Mouse (Mus musculus) cerebellum, adult 2 months (tissue): ENCODE results near the gene Atg7. TPM values are rescaled to one million over a fixed set of nuclear protein-coding genes. Genes with fewer than 3 reads are reported as not detected.
A peak's percentile ranks its signal among the peaks of the same experiment; 100 is the strongest.

Source experiments
- DNase-seq, 2 experiments: peaks; one replicate each; pipeline ENCODE4 v3.0.0; 2021
- H3K27ac ChIP-seq: fragments of 200-500 bp; 2 replicates; pipeline ENCODE4 v1.5.1; 2012; ENCODE audit warnings: low read length, control low read depth, inconsistent platforms; ENCODE audit not compliant: insufficient read depth
- H3K27me3 ChIP-seq: fragments of 200-500 bp; 2 replicates; pipeline ENCODE4 v1.6.1; 2012; ENCODE audit warnings: inconsistent platforms, mild to moderate bottlenecking, low read length, moderate library complexity; ENCODE audit not compliant: control insufficient read depth, insufficient read depth
- H3K4me1 ChIP-seq: fragments of 200-500 bp; 2 replicates; pipeline ENCODE4 v1.6.1; 2011; ENCODE audit warnings: low read length; ENCODE audit not compliant: control insufficient read depth, insufficient read depth
- H3K4me3 ChIP-seq: fragments of 200-500 bp; replicated peaks from 2 replicates; pipeline ENCODE3; 2011; ENCODE audit warnings: mild to moderate bottlenecking, low read depth, low read length, control low read depth; ENCODE audit not compliant: insufficient read depth
- CTCF ChIP-seq: fragments of 200-500 bp; IDR thresholded peaks from 2 replicates; pipeline ENCODE4 v1.5.1; 2011; ENCODE audit warnings: low read depth, mild to moderate bottlenecking, control low read depth, low read length, moderate library complexity, borderline replicate concordance; ENCODE audit not compliant: insufficient read depth
- POLR2A ChIP-seq: fragments of 200-500 bp; IDR thresholded peaks from 2 replicates; pipeline ENCODE4 v1.6.1; 2011; ENCODE audit warnings: low read length, control low read depth, borderline replicate concordance; ENCODE audit not compliant: insufficient read depth
- WGBS: fragments of 180-500 bp; shearing (Covaris S2); methylation state at CpG from one replicate; pipeline ENCODE4 v1.1.7; 2018; 5-methylcytosine and 5-hydroxymethylcytosine counted together
- polyA plus RNA-seq: library from polyadenylated mRNA; depleted of rRNA; stranded (reverse); fragments of >200 nt; gene quantifications from 2 replicates; pipeline ENCODE4 v1.2.3, GENCODE M21; 2012

Gene Atg7
- polyA plus RNA-seq, 1 experiment: 22.2 TPM

DNA sequence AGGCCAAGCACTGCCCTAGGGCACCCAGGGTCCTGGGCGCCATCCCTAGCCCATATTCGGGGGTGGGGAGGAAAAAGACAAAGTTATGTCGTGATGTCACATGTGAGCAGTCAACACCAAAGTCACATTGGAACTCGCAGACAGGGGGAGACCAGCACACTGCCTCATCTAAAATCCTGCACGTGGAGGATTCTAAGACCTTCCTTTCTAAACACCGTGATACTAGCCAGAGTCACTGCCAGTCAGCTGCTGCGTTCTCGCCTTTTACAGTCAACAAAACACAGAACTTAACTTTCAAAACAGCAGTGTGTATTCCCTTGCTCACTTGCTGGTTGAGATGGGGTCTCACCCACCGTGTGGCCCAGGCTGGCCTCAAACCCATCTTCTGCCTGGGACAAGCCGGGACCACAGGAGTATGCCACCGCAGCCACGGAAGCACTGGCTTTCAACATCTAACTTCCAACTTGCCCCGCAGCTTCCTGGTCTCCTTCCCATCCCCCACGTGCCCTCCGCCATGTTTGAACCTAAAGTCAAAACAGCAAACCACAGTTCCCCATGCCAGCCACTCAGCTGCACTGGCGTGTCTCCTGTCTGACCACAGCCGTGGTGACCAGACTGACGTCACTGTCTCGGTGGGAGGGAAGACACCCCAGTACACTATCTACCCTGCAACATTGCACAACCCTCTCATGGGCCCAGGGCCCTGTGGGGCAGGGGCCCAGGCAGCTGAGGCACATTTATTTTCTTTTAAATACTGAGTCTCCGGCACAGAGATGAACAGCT is 250.7 kb downstream of the Atg7 start:
- Histone ChIP-seq H3K4me1 (peaks cover 24% of the 10 kb centered on the region), H3K4me3 (no peak overlapping the region), H3K27ac (no peak overlapping the region), H3K27me3 (no peaks in the 10 kb centered on the region)
- no peak for DNase-seq
- TF ChIP-seq CTCF (no peak), POLR2A (no peak)
- 65% methylated on average over 20 of the region's 20 CpGs for WGBS

DNA sequence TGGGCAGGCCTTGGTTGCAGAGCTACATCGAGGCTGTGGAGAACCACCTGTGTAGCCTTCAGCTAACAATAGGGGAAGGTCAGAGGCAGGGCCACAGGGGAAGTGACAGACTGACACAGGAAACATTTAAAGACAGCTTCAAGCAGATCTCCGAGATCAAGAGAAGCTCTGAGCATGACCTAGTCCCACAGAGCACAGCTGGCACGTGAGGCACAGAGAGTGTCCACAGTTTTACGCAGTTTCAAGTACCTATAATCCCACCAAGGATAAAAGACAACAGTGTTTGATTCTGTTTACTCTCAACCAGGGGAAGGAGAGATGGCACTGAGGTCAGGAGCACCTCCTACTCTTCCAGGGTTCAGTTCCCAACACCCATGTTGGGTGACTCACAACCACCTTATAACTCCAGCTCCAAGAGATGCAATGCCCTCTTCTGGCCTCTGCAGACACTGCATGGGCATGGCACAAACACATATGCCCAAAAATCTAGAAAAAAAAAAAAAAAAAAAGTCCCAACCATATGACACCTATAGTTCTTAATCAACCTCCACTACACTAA is 251.7 kb downstream of the Atg7 start:
- H3K4me1 ChIP-seq: peaks cover 20% of the 10 kb centered on the region
- no peak overlapping the region for H3K4me3 ChIP-seq
- no peak overlapping the region for H3K27ac ChIP-seq
- H3K27me3 ChIP-seq: no peaks in the 10 kb centered on the region
- no peak for TF ChIP-seq CTCF
- no peak for TF ChIP-seq POLR2A
- DNase-seq: no peak
- 80% methylated on average over 4 of the region's 4 CpGs for WGBS

DNA sequence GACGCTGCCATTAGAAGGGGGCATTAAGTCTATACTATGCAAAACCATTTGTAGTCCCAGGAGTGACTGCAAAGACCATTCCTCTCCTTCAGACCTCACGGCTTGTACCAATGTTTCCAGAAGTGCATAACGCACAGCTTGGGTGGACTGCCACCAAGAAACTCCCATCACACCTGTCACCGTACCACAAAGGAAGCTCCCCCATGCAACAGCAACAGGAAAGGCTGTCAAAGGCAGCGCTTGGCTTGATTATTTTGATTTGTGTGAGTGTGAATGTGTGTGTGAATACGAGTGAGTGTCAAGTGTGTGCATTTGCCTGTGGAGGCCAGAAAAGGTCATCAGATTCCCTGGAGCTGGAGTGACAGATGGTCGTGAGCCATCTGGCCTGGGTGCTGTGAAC is 252.3 kb downstream of the Atg7 start:
- DNase-seq: no peak
- no peak for TF ChIP-seq POLR2A
- no peak for TF ChIP-seq CTCF
- Histone ChIP-seq H3K4me3 (no peak overlapping the region), H3K27ac (no peak overlapping the region), H3K27me3 (no peaks in the 10 kb centered on the region), H3K4me1 (peaks cover 17% of the 10 kb centered on the region)
- 90% methylated on average over 7 of the region's 7 CpGs for WGBS

DNA sequence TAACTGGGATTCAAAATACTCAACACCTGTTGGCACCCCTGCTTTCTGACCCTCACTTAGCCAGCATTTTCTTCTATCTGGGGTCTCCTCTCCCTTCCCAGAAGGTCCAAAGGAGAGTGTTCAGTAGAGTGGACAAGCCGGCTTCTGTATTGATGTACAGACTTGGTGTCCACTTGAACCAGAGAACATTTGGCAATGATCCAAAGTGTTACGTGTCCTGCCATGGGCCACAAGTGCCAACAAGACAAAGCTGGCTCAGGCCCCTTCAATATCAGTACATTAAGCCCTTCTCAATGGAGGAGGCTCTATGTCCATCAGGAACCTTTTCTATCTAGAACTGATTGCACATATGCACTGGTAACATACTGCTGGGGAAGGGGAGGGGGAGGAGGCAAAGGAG is 253.4 kb downstream of the Atg7 start:
- no peaks in the 10 kb centered on the region for H3K27me3 ChIP-seq
- WGBS: 36% methylated on average over 2 of the region's 2 CpGs
- no peak overlapping the region for H3K4me3 ChIP-seq
- H3K27ac ChIP-seq: no peak overlapping the region
- TF ChIP-seq CTCF (no peak), POLR2A (no peak)
- DNase-seq: no peak
- peaks cover 10% of the 10 kb centered on the region for H3K4me1 ChIP-seq

DNA sequence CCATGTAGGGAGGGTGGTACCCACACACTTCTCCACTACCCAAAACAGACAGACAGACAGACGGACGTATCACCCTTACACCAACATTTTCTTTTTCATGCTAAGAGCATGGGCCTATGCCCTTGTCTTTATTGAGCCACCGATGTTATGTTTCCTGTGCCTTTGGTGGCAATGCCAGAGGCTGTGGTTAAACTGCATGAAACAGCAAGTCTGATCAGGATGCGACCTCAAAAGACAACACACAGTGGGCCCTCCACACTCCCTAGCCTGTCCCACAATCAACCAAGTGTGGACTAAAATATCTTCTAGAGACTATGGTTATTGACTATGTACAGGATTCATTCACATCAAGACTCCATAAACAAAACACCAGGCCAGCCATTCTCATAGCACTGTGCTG is 256.1 kb downstream of the Atg7 start:
- no peak for TF ChIP-seq POLR2A
- DNase-seq: no peak
- H3K4me1 ChIP-seq: no peaks in the 10 kb centered on the region; the same call in 1 of the 2 replicates
- no peak overlapping the region for H3K27ac ChIP-seq
- H3K27me3 ChIP-seq: no peaks in the 10 kb centered on the region
- no peak overlapping the region for H3K4me3 ChIP-seq
- WGBS: 92% methylated on average over 4 of the region's 4 CpGs

DNA sequence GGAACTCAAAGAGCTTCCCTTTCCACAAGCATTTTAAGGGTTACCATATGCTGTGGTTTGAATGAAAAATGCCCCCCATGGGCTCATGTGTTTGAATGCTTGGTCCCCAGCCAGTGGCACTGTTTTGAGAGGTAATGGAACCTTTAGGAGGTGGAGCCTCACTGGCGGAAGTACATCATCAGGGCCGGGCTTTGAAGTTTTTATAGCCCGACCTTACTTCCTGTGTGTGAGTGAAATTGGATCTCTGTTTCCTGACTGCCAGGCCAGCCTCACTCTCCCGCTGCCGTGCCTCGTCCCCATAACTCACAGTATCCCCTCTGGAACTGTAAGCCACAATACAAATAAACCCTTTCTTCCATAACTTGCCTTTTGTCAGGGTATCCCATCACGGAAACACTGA is 256.8 kb downstream of the Atg7 start:
- 55% methylated on average over 7 of the region's 7 CpGs for WGBS
- no peak for DNase-seq
- Histone ChIP-seq H3K27me3 (no peaks in the 10 kb centered on the region), H3K4me1 (no peaks in the 10 kb centered on the region; the same call in 1 of the 2 replicates), H3K27ac (no peak overlapping the region), H3K4me3 (no peak overlapping the region)
- TF ChIP-seq POLR2A (no peak), CTCF (no peak)

DNA sequence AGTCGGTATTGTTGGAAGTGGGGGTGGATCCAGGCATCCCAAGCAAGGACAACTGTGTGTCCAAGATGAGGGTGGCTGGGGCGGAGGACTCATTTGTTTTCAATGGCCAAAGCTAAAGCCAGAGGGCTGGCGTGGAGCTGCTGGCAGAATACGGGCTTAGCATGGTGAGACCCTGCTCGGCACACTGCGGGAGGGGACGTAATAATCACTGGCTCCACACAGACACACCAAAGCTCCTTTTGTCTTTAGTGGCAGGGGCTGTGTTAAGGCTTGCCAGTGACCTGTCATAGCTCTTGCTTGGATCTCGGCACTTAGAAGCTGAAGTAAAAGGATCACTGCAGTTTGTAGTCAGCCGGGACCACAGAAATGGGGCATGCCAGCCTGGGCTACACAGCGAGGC is 257.3 kb downstream of the Atg7 start:
- no peaks in the 10 kb centered on the region for H3K27me3 ChIP-seq

DNA sequence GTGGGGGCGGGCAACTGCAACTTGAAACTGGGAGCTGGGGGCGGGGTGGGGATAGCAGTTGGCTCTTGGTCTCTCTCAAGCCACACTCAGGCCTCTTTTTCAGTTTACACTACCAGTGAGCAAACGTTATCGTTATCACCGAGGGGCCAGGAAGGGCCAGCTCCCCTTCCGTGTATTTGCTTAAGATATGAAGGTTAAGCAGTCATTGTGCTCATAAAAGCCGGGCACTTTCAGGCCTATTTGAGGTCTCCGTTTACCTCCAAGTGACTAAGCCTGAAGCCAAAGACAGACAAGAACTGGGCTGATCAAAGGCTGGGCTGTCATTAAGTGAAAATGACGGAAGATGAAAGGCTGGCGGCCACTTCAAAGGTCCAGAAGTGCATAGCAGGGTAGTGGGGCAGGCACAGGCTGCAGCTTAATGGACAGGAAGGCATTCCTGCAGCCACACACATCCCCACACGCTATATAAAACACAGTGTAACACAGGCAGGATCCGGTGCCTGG is 258.5 kb downstream of the Atg7 start:
- Histone ChIP-seq H3K27ac (no peak overlapping the region), H3K27me3 (no peaks in the 10 kb centered on the region), H3K4me1 (peaks cover 7% of the 10 kb centered on the region), H3K4me3 (no peak overlapping the region)
- TF ChIP-seq POLR2A (no peak), CTCF (no peak)
- 62% methylated on average over 12 of the region's 12 CpGs for WGBS
- no peak for DNase-seq

More for the DNA sequence above, 257.3 kb downstream of the Atg7 start:
- no peaks in the 10 kb centered on the region; the same call in 1 of the 2 replicates for H3K4me1 ChIP-seq
- DNase-seq: no peak
- no peak overlapping the region for H3K4me3 ChIP-seq
- 48% methylated on average over 10 of the region's 10 CpGs for WGBS
- TF ChIP-seq CTCF (no peak), POLR2A (no peak)
- peak overlapping the region; percentile 35; the same call in 1 of the 2 replicates for H3K27ac ChIP-seq
